Mouse (Mus musculus): Measurements from ENCODE around the gene Smyd3. TPM values are rescaled to one million over a fixed set of nuclear protein-coding genes. Genes with fewer than 3 reads are reported as not detected.

Gene Smyd3
- polyA plus RNA-seq, 1 experiment from 2014 or later, result 11.3 TPM

- H3K4me3 ChIP-seq (ENCODE audit: control insufficient read depth in 1 of 2, insufficient read depth in 1 of 2, low read depth in 1 of 2, low read length in 2 of 2), result no peak overlapping the region
- H3K27ac ChIP-seq (replicated peaks in 1 of 2; ENCODE audit: control insufficient read depth in 1 of 2, insufficient read depth in 1 of 2, low read depth in 2 of 2, low read length in 2 of 2), result no peak overlapping the region
- no peak overlapping the region for H3K4me2 ChIP-seq (ENCODE audit: low read length)
- H3K9me3 ChIP-seq (ENCODE audit: control insufficient read depth, low read length), result peaks cover 6% of the 10 kb centered on the region; the same call in 1 of the 2 replicates
- H3K27me3 ChIP-seq (ENCODE audit: control insufficient read depth, insufficient read depth, low read length), result no peaks in the 10 kb centered on the region
- H3K4me1 ChIP-seq (ENCODE audit: control insufficient read depth in 2 of 2, insufficient read depth in 2 of 2, low read length in 2 of 2), result no peaks in the 10 kb centered on the region
- WGBS, result 83% methylated on average over 3 of the region's 3 CpGs
- no peaks in the 10 kb centered on the region for H3K36me3 ChIP-seq (ENCODE audit: control insufficient read depth, insufficient read depth, low read length)
- ATAC-seq (ENCODE audit: insufficient number of reproducible peaks, insufficient read depth, low FRiP score, low read depth), result no peak
- H3K9ac ChIP-seq (ENCODE audit: low read length), result no peak overlapping the region
Observed at GRCm38 (mm10) chr1:179371191-179371590, 146.7 kb downstream of the Smyd3 start.

GRCm38 (mm10) chr1:179368426-179369010, 149.3 kb downstream of the Smyd3 start:
- Histone ChIP-seq H3K27ac (replicated peaks in 1 of 2; ENCODE audit: control insufficient read depth in 1 of 2, insufficient read depth in 1 of 2, low read depth in 2 of 2, low read length in 2 of 2) (no peak overlapping the region), H3K9me3 (ENCODE audit: control insufficient read depth, low read length) (peaks cover 6% of the 10 kb centered on the region; the same call in 1 of the 2 replicates), H3K4me2 (ENCODE audit: low read length) (no peak overlapping the region), H3K36me3 (ENCODE audit: control insufficient read depth, insufficient read depth, low read length) (no peaks in the 10 kb centered on the region), H3K4me3 (ENCODE audit: control insufficient read depth in 1 of 2, insufficient read depth in 1 of 2, low read depth in 1 of 2, low read length in 2 of 2) (no peak overlapping the region), H3K9ac (ENCODE audit: low read length) (no peak overlapping the region), H3K4me1 (ENCODE audit: control insufficient read depth in 2 of 2, insufficient read depth in 2 of 2, low read length in 2 of 2) (no peaks in the 10 kb centered on the region), H3K27me3 (ENCODE audit: control insufficient read depth, insufficient read depth, low read length) (no peaks in the 10 kb centered on the region)
- 84% methylated on average over 3 of the region's 3 CpGs for WGBS
- ATAC-seq (ENCODE audit: insufficient number of reproducible peaks, insufficient read depth, low FRiP score, low read depth), result no peak

GRCm38 (mm10) chr1:179361481-179362466, 156.1 kb downstream of the Smyd3 start:
- ATAC-seq (ENCODE audit: insufficient number of reproducible peaks, insufficient read depth, low FRiP score, low read depth), result no peak
- 74% methylated on average over 8 of the region's 8 CpGs for WGBS

GRCm38 (mm10) chr1:179357111-179357510, 160.7 kb downstream of the Smyd3 start:
- Histone ChIP-seq H3K9ac (ENCODE audit: low read length) (no peak overlapping the region), H3K9me3 (ENCODE audit: control insufficient read depth, low read length) (no peaks in the 10 kb centered on the region), H3K4me2 (ENCODE audit: low read length) (no peak overlapping the region), H3K4me1 (ENCODE audit: control insufficient read depth in 2 of 2, insufficient read depth in 2 of 2, low read length in 2 of 2) (no peaks in the 10 kb centered on the region), H3K27me3 (ENCODE audit: control insufficient read depth, insufficient read depth, low read length) (no peaks in the 10 kb centered on the region), H3K4me3 (ENCODE audit: control insufficient read depth in 1 of 2, insufficient read depth in 1 of 2, low read depth in 1 of 2, low read length in 2 of 2) (no peak overlapping the region), H3K27ac (replicated peaks in 1 of 2; ENCODE audit: control insufficient read depth in 1 of 2, insufficient read depth in 1 of 2, low read depth in 2 of 2, low read length in 2 of 2) (no peak overlapping the region), H3K36me3 (ENCODE audit: control insufficient read depth, insufficient read depth, low read length) (no peaks in the 10 kb centered on the region)
- WGBS, result 77% methylated on average over 2 of the region's 2 CpGs
- ATAC-seq (ENCODE audit: insufficient number of reproducible peaks, insufficient read depth, low FRiP score, low read depth), result no peak

More at GRCm38 (mm10) chr1:179361481-179362466, 156.1 kb downstream of the Smyd3 start:
- H3K9ac ChIP-seq (ENCODE audit: low read length), result no peak overlapping the region
- H3K4me2 ChIP-seq (ENCODE audit: low read length), result no peak overlapping the region
- H3K4me1 ChIP-seq (ENCODE audit: control insufficient read depth in 2 of 2, insufficient read depth in 2 of 2, low read length in 2 of 2), result no peaks in the 10 kb centered on the region
- H3K4me3 ChIP-seq (ENCODE audit: control insufficient read depth in 1 of 2, insufficient read depth in 1 of 2, low read depth in 1 of 2, low read length in 2 of 2), result no peak overlapping the region
- no peaks in the 10 kb centered on the region for H3K9me3 ChIP-seq (ENCODE audit: control insufficient read depth, low read length)
- no peaks in the 10 kb centered on the region for H3K36me3 ChIP-seq (ENCODE audit: control insufficient read depth, insufficient read depth, low read length)
- H3K27ac ChIP-seq (replicated peaks in 1 of 2; ENCODE audit: control insufficient read depth in 1 of 2, insufficient read depth in 1 of 2, low read depth in 2 of 2, low read length in 2 of 2), result no peak overlapping the region
- H3K27me3 ChIP-seq (ENCODE audit: control insufficient read depth, insufficient read depth, low read length), result no peaks in the 10 kb centered on the region

GRCm38 (mm10) chr1:179354250-179354649, 163.6 kb downstream of the Smyd3 start:
- Histone ChIP-seq H3K9ac (ENCODE audit: low read length) (no peak overlapping the region), H3K27me3 (ENCODE audit: control insufficient read depth, insufficient read depth, low read length) (no peaks in the 10 kb centered on the region), H3K27ac (replicated peaks in 1 of 2; ENCODE audit: control insufficient read depth in 1 of 2, insufficient read depth in 1 of 2, low read depth in 2 of 2, low read length in 2 of 2) (no peak overlapping the region), H3K36me3 (ENCODE audit: control insufficient read depth, insufficient read depth, low read length) (no peaks in the 10 kb centered on the region), H3K9me3 (ENCODE audit: control insufficient read depth, low read length) (no peaks in the 10 kb centered on the region), H3K4me1 (ENCODE audit: control insufficient read depth in 2 of 2, insufficient read depth in 2 of 2, low read length in 2 of 2) (no peaks in the 10 kb centered on the region), H3K4me2 (ENCODE audit: low read length) (no peak overlapping the region), H3K4me3 (ENCODE audit: control insufficient read depth in 1 of 2, insufficient read depth in 1 of 2, low read depth in 1 of 2, low read length in 2 of 2) (no peak overlapping the region)
- ATAC-seq (ENCODE audit: insufficient number of reproducible peaks, insufficient read depth, low FRiP score, low read depth), result no peak
- 83% methylated on average over 6 of the region's 6 CpGs for WGBS

GRCm38 (mm10) chr1:179345318-179345925, 172.4 kb downstream of the Smyd3 start:
- H3K4me2 ChIP-seq (ENCODE audit: low read length), result no peak overlapping the region
- WGBS, result 68% methylated on average over 2 of the region's 2 CpGs
- ATAC-seq (ENCODE audit: insufficient number of reproducible peaks, insufficient read depth, low FRiP score, low read depth), result no peak
- H3K27me3 ChIP-seq (ENCODE audit: control insufficient read depth, insufficient read depth, low read length), result no peaks in the 10 kb centered on the region
- no peaks in the 10 kb centered on the region for H3K36me3 ChIP-seq (ENCODE audit: control insufficient read depth, insufficient read depth, low read length)
- H3K9ac ChIP-seq (ENCODE audit: low read length), result no peak overlapping the region
- no peaks in the 10 kb centered on the region for H3K9me3 ChIP-seq (ENCODE audit: control insufficient read depth, low read length)
- H3K4me3 ChIP-seq (ENCODE audit: control insufficient read depth in 1 of 2, insufficient read depth in 1 of 2, low read depth in 1 of 2, low read length in 2 of 2), result no peak overlapping the region
- H3K4me1 ChIP-seq (ENCODE audit: control insufficient read depth in 2 of 2, insufficient read depth in 2 of 2, low read length in 2 of 2), result no peaks in the 10 kb centered on the region
- H3K27ac ChIP-seq (replicated peaks in 1 of 2; ENCODE audit: control insufficient read depth in 1 of 2, insufficient read depth in 1 of 2, low read depth in 2 of 2, low read length in 2 of 2), result no peak overlapping the region

GRCm38 (mm10) chr1:179343426-179343825, 174.4 kb downstream of the Smyd3 start:
- no peak overlapping the region for H3K4me3 ChIP-seq (ENCODE audit: control insufficient read depth in 1 of 2, insufficient read depth in 1 of 2, low read depth in 1 of 2, low read length in 2 of 2)
- no peak overlapping the region for H3K27ac ChIP-seq (replicated peaks in 1 of 2; ENCODE audit: control insufficient read depth in 1 of 2, insufficient read depth in 1 of 2, low read depth in 2 of 2, low read length in 2 of 2)
- H3K36me3 ChIP-seq (ENCODE audit: control insufficient read depth, insufficient read depth, low read length), result no peaks in the 10 kb centered on the region
- no peaks in the 10 kb centered on the region for H3K27me3 ChIP-seq (ENCODE audit: control insufficient read depth, insufficient read depth, low read length)
- no peak overlapping the region for H3K4me2 ChIP-seq (ENCODE audit: low read length)
- H3K4me1 ChIP-seq (ENCODE audit: control insufficient read depth in 2 of 2, insufficient read depth in 2 of 2, low read length in 2 of 2), result no peaks in the 10 kb centered on the region
- no peak for ATAC-seq (ENCODE audit: insufficient number of reproducible peaks, insufficient read depth, low FRiP score, low read depth)
- 91% methylated on average over 17 of the region's 17 CpGs for WGBS
- no peak overlapping the region for H3K9ac ChIP-seq (ENCODE audit: low read length)
- no peaks in the 10 kb centered on the region for H3K9me3 ChIP-seq (ENCODE audit: control insufficient read depth, low read length)

Measured in heart, embryonic 14.5 days (tissue).